Mouse (Mus musculus) heart, adult 10 weeks (tissue): ENCODE results near the gene Snx6. TPM values are rescaled to one million over a fixed set of nuclear protein-coding genes. Genes with fewer than 3 reads are reported as not detected.

ENCODE experiments used
- polyA plus RNA-seq: library from polyadenylated mRNA; stranded (reverse); fragments of 350-450 nt; fragmentation: Illumina TruSeq; extraction: RNeasy Lipid Tissue Mini Kit (QIAGEN cat#74804); gene quantifications from one replicate; pipeline ENCODE4 v1.2.3, GENCODE M21; 2014; ENCODE audit warnings: low read depth, low replicate concordance

Gene Snx6
- 35.8 TPM for polyA plus RNA-seq

DNA sequence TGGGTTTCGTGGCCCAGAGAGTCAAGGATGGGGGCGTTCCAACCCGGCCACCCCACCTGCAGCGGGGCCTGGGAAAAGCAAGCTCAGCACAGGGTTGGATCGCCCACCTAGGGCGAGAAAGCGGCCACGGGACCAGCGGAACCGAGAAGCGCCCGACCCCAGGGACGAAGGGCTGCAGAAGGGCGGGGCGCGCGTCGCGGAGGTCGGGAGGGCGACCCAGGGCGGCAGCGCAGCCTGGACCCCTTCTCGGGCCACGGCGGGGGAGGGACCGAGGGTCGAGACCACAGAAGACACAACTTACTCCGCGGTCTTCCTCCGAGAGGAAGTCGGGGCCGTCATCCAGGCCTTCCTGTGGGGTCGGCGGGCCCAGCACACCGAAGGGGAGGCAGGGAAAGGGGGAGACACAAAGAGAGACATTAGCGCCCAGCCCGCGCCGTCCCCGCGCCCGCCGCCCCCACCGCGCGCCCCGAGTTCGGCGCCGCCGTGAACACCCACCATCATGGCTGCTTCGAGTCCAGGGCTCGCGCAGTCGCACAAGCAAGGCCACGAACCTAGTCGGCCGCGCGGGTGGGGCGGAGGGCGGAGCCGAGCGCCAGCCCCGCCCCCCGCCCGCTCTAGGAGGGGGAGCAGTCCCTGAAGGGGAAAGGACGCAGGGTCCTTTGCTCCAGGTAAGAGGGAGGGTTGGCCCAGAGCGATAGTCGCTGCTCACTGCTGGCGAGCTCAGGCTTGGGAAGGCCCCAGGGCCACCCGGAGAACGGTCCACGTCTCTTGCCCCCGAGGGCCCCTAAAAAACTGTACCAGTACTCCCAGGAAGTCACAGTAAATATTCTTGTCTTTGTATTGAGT, at the start of gene Snx6:
Gene Snx6, minus strand, starts transcription at position 551 of the 846 bp plus-strand sequence.

Other genes with a start within 250 kb of the Snx6 start
- gene Sptssa, start 139.1 kb downstream of the Snx6 start, polyA plus RNA-seq = 50.9 TPM
- gene Eapp, start 99.8 kb downstream of the Snx6 start, polyA plus RNA-seq = 26.3 TPM
- gene Cfl2, start 67.2 kb upstream of the Snx6 start, polyA plus RNA-seq = 455 TPM
- not detected for gene Gm20403, start 190.8 kb upstream of the Snx6 start, polyA plus RNA-seq
- 2.6 TPM for gene Baz1a, start 218.6 kb upstream of the Snx6 start, polyA plus RNA-seq